Mouse (Mus musculus): Measurements from ENCODE around the gene Palm. TPM values are rescaled to one million over a fixed set of nuclear protein-coding genes. Genes with fewer than 3 reads are reported as not detected.

Palm gene
- polyA plus RNA-seq, 1 experiment from 2014 or later: 84.8 TPM

DNA sequence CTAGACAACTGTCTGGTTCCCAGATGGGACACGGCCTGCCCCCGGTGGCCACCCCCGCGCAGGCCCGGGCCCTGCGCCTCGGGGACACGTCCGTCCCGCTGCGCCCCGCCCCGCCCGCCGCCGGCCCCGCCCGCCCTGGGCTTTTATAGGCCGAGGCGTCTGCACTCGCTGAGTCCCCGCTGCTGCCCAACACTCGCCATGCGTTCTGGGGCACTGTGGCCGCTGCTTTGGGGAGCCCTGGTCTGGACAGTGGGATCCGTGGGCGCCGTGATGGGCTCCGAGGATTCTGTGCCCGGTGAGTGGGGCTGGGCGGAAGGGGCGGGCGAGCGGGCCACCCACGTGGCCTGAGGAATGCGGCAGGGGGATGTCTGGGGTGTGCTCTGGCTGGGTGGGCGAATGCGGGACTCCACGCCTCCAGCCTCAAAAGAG is 16.3 kb upstream of the Palm start, which contains the start of gene Fstl3:
TSS of gene Fstl3 (plus strand) at position 170 of the 429 bp plus-strand sequence.
- peaks cover 17% of the 10 kb centered on the region for H3K27me3 ChIP-seq
- H3K27ac ChIP-seq: peak within 1 kb of the TSS; percentile 54
- WGBS: under 1% methylated on average over 39 of the region's 39 CpGs

DNA sequence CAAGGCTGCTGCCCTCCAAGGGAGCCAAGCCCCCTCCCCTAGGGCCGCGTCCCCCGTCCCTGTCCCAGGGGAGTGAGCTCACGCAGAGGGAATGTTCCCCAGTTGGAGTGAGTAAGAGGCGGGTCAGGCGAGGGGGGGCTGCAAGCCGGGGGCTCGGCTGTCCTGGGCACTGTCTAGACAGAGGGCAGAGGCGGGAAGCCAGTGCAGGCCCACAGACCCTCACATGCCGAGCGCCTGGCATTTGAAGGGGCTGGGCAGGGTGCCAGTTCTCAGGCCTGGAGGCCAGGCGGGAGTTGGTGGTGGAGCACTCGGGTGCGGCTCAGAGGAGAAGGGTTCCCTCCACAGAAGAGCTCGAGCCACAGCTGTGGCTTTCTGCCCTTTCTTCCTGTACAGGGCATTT is 15.4 kb upstream of the Palm start:
- Histone ChIP-seq H3K27me3 (peaks cover 24% of the 10 kb centered on the region), H3K9ac (no peak overlapping the region), H3K27ac (peak overlapping the region; percentile 51), H3K9me3 (no peaks in the 10 kb centered on the region), H3K4me2 (peak overlapping the region; percentile 82), H3K36me3 (no peaks in the 10 kb centered on the region), H3K4me1 (peaks cover 47% of the 10 kb centered on the region), H3K4me3 (peak overlapping the region; percentile 50)
- no peak for ATAC-seq (ENCODE audit: insufficient number of reproducible peaks, low FRiP score, low TSS enrichment, low read depth)
- WGBS: 8% methylated on average over 15 of the region's 15 CpGs

More for the DNA sequence above, 16.3 kb upstream of the Palm start, which contains the start of gene Fstl3:
- Histone ChIP-seq H3K9me3 (no peaks in the 10 kb centered on the region), H3K4me1 (peaks cover 47% of the 10 kb centered on the region), H3K36me3 (no peaks in the 10 kb centered on the region), H3K4me3 (peak within 1 kb of the TSS; percentile 50), H3K9ac (peak within 1 kb of the TSS; percentile 55), H3K4me2 (peak within 1 kb of the TSS; percentile 82)
- no peak for ATAC-seq (ENCODE audit: insufficient number of reproducible peaks, low FRiP score, low TSS enrichment, low read depth)

DNA sequence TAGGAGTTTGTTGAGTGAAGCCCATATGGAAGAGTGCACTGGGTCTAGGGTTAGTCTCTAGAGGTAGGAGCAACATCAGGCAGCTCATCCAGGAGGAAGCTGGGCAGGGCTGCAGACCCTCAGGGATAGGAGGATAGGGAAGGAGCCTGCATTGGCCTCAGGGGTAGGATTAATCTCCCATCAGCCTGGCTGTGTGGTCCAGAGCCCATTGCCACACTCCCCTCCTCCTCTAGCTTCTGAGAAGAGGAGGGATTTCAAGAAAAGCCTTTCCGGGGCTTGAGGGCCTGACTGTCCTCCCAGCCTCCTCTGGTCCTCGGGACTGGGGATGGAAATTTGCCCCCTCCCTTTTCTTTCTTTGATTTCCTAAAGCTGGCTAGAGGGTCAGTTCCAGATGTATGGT is 14.2 kb upstream of the Palm start:
- ATAC-seq (ENCODE audit: insufficient number of reproducible peaks, low FRiP score, low TSS enrichment, low read depth): no peak
- Histone ChIP-seq H3K4me3 (no peak overlapping the region), H3K9ac (no peak overlapping the region), H3K27me3 (peaks cover 27% of the 10 kb centered on the region), H3K27ac (no peak overlapping the region), H3K36me3 (no peaks in the 10 kb centered on the region), H3K4me2 (no peak overlapping the region), H3K4me1 (peaks cover 47% of the 10 kb centered on the region), H3K9me3 (no peaks in the 10 kb centered on the region)
- WGBS: 6% methylated on average over 2 of the region's 2 CpGs

DNA sequence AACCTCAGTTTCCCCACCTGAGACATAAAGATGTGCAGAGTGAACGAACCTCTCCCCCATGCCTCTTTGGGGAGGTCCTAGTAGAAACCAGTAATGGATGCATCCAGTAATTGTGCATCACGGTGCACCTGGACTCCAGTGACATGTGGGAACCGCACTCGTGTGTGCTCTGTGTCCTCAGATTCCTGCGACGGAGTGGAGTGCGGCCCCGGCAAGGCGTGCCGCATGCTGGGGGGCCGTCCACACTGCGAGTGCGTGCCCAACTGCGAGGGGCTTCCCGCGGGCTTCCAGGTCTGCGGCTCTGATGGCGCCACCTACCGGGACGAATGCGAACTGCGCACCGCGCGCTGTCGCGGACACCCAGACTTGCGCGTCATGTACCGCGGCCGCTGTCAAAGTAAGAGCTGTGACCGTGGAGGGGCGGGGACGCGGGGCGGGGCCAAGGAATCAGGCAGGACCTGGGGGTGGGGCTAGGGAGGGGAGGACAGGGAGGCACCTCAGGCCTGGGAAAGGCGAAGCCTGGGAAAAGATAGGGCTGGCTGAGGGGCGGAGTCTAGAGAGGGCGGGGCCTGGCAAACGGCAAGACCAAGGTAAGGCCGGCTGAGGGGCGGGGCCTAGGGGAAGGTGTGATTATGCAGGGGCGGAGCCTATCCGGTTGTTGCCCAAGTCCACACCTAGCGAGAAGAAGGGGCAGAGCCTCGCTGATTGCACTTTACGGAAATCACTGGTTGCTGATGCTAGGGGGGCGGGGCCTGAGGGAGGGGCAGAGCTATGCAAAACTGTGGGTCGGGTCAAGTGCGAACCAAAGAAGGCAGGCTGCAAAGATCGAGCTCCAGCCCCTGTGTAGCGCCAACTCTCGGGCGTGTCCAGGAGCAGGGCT is 13.3 kb upstream of the Palm start:
- H3K36me3 ChIP-seq: no peaks in the 10 kb centered on the region
- peak overlapping the region; percentile 43 for H3K4me3 ChIP-seq
- no peaks in the 10 kb centered on the region for H3K9me3 ChIP-seq
- peaks cover 47% of the 10 kb centered on the region for H3K4me1 ChIP-seq
- H3K27me3 ChIP-seq: peaks cover 34% of the 10 kb centered on the region
- peak; percentile 86 for ATAC-seq (ENCODE audit: insufficient number of reproducible peaks, low FRiP score, low TSS enrichment, low read depth)
- no peak overlapping the region for H3K9ac ChIP-seq
- H3K27ac ChIP-seq: peak overlapping the region; percentile 51; the same call in 1 of the 2 replicates
- WGBS: under 1% methylated on average over 54 of the region's 55 CpGs
- H3K4me2 ChIP-seq: peak overlapping the region; percentile 80

DNA sequence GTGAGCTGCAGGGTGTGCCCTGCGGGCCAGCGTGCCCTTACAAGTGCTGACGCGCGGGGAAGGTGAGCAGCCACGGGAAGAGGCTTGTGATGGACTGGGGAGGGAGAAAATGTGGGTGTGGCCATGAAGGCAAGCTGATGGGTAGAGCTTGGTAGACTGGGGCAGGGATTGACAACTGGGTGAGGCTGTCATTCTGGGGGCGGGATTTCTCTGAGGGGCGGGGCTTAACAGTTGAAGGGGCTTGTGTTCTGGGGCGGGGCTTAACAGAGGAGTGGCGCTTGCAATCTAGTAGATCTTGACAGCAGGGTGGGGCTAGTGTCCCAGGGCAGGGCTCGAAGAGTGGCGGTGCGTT is 12.7 kb upstream of the Palm start:
- no peak for ATAC-seq (ENCODE audit: insufficient number of reproducible peaks, low FRiP score, low TSS enrichment, low read depth)
- H3K4me1 ChIP-seq: peaks cover 47% of the 10 kb centered on the region
- peak overlapping the region; percentile 43 for H3K4me3 ChIP-seq
- peaks cover 34% of the 10 kb centered on the region for H3K27me3 ChIP-seq
- no peaks in the 10 kb centered on the region for H3K36me3 ChIP-seq
- no peaks in the 10 kb centered on the region for H3K9me3 ChIP-seq
- 0 out of 2 replicates have a peak overlapping the region, but pooled peaks have one; percentile 43 for H3K27ac ChIP-seq
- H3K4me2 ChIP-seq: peak overlapping the region; percentile 80
- WGBS: under 1% methylated on average over 13 of the region's 13 CpGs
- H3K9ac ChIP-seq: no peak overlapping the region

DNA sequence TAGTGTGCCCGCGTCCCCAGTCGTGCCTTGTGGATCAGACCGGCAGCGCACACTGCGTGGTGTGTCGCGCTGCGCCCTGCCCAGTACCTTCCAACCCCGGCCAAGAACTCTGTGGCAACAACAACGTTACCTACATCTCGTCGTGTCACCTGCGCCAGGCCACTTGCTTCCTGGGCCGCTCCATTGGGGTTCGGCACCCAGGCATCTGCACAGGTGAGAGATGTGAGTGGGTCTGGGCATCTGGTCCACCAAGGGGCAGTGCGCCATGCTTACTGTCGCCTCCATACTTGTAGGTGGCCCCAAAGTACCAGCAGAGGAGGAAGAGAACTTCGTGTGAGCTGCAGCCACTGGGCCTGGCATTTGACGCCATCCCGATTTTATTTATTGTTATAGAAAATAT is 12.2 kb upstream of the Palm start:
- Histone ChIP-seq H3K4me1 (peaks cover 47% of the 10 kb centered on the region), H3K9ac (no peak overlapping the region), H3K36me3 (no peaks in the 10 kb centered on the region), H3K27ac (peak overlapping the region; percentile 43; the same call in 1 of the 2 replicates), H3K4me3 (peak overlapping the region; percentile 43), H3K4me2 (peak overlapping the region; percentile 80), H3K9me3 (no peaks in the 10 kb centered on the region), H3K27me3 (peaks cover 34% of the 10 kb centered on the region)
- no peak for ATAC-seq (ENCODE audit: insufficient number of reproducible peaks, low FRiP score, low TSS enrichment, low read depth)
- WGBS: 28% methylated on average over 21 of the region's 21 CpGs

GRCm38 (mm10) chr10:79781956-79782355 is 11.4 kb upstream of the Palm start:
- Histone ChIP-seq H3K4me2 (no peak overlapping the region), H3K27me3 (peaks cover 34% of the 10 kb centered on the region), H3K9me3 (no peaks in the 10 kb centered on the region), H3K36me3 (no peaks in the 10 kb centered on the region), H3K27ac (no peak overlapping the region), H3K4me3 (0 out of 2 replicates have a peak overlapping the region, but pooled peaks have one; percentile 43), H3K4me1 (peaks cover 42% of the 10 kb centered on the region), H3K9ac (no peak overlapping the region)
- ATAC-seq (ENCODE audit: insufficient number of reproducible peaks, low FRiP score, low TSS enrichment, low read depth): no peak
- WGBS: 45% methylated on average over 5 of the region's 5 CpGs

- Histone ChIP-seq H3K9ac (no peak overlapping the region), H3K4me2 (no peak overlapping the region), H3K4me1 (peaks cover 31% of the 10 kb centered on the region), H3K27ac (no peak overlapping the region), H3K36me3 (no peaks in the 10 kb centered on the region), H3K9me3 (no peaks in the 10 kb centered on the region), H3K4me3 (no peak overlapping the region), H3K27me3 (peaks cover 34% of the 10 kb centered on the region)
- no peak for ATAC-seq (ENCODE audit: insufficient number of reproducible peaks, low FRiP score, low TSS enrichment, low read depth)
- 60% methylated on average over 7 of the region's 7 CpGs for WGBS
These were observed 10.3 kb upstream of the Palm start for GRCm38 (mm10) chr10:79783050-79783449.

DNA sequence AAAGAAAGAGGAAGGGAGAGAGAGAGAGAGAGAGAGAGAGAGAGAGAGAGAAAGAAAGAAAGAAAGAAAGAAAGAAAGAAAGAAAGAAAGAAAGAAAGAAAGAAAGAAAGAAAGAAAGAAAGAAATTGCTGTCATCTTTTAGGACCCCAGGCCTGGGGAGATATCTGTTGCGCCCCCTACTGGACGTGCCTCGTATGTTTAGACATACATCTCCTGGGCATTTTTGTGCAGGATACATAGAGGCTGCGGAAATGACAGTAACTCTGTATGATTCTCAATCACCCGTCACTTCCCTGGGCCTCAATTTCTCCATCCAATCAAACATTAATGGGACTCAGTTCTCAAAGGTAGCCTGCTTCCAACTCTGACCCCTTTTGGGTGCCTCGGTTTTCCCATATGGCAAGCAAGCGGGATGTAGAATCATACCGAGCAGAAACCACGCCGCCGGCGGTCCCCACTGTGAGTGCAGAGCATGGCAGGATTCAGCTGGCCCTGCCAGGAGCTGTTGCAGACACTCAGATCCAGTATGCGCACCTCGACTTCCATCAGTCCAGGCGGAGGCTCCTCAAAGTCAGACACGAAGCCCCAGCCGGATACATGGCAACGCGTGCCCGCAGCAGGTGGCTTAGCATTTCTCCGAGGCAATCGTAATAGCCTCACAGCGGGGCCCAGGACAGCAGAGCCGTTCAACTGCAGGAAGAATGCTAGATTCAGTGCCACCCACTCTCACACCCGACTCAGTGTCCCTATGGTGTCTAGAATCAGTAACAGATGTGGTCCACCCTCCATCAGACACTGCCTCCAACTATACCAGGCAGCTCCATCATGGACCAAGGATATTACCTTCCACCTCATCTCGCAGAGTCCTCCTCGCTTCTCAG is 9.2 kb upstream of the Palm start:
- no peak overlapping the region for H3K27ac ChIP-seq
- H3K4me3 ChIP-seq: no peak overlapping the region
- H3K27me3 ChIP-seq: peaks cover 29% of the 10 kb centered on the region
- H3K4me1 ChIP-seq: peaks cover 23% of the 10 kb centered on the region
- WGBS: 36% methylated on average over 27 of the region's 27 CpGs
- H3K9ac ChIP-seq: no peak overlapping the region
- ATAC-seq (ENCODE audit: insufficient number of reproducible peaks, low FRiP score, low TSS enrichment, low read depth): no peak
- H3K9me3 ChIP-seq: no peaks in the 10 kb centered on the region
- H3K36me3 ChIP-seq: no peaks in the 10 kb centered on the region
- no peak overlapping the region for H3K4me2 ChIP-seq

DNA sequence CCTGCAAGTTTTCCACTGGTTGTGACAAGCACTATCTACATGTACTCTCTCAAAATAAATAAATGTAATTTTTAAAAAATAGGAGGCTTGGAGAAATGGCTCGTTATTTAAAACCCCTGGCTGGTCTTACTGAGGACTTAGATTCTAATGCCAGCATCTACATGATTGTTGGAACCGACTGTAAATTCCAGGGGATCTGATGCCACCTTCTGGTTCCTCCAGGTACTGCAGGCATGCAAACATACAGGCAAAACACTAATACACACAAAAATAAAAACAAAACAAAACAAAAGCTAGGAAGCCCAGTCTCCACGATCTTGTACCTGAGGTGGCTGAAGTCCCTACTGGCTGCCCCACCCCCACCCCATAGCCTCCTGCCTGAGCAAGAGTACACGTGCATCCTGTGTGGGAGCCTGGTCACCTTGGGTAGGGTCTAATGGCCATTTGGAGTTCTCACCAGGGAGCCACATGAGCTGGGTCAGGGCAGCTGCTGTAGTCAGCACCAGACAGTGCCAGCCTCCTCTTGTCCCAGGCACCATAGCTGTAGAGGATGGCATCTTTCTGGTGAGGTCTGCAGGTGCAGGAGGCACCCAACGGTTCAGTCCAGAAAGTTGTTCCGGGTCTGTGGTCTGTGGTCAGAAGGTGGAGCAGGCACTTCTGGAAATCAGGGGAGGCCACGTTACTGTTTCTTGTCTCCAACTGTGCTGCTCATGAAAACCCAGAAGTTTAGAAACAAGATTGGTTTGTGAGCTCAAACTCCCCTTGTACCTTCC is 4.8 kb upstream of the Palm start:
- Histone ChIP-seq H3K4me1 (peaks cover 4% of the 10 kb centered on the region; the same call in 1 of the 2 replicates), H3K9me3 (no peaks in the 10 kb centered on the region), H3K4me2 (no peak overlapping the region), H3K27me3 (peaks cover 8% of the 10 kb centered on the region), H3K9ac (no peak overlapping the region), H3K27ac (no peak overlapping the region), H3K36me3 (no peaks in the 10 kb centered on the region), H3K4me3 (no peak overlapping the region)
- 34% methylated on average over 7 of the region's 7 CpGs for WGBS
- no peak for ATAC-seq (ENCODE audit: insufficient number of reproducible peaks, low FRiP score, low TSS enrichment, low read depth)

- Histone ChIP-seq H3K9ac (no peak overlapping the region), H3K4me2 (no peak overlapping the region), H3K4me3 (no peak overlapping the region), H3K9me3 (no peaks in the 10 kb centered on the region), H3K27ac (no peak overlapping the region), H3K4me1 (peaks cover 14% of the 10 kb centered on the region), H3K36me3 (no peaks in the 10 kb centered on the region), H3K27me3 (peaks cover 3% of the 10 kb centered on the region)
- 66% methylated on average over 2 of the region's 2 CpGs for WGBS
- no peak for ATAC-seq (ENCODE audit: insufficient number of reproducible peaks, low FRiP score, low TSS enrichment, low read depth)
These were observed 3.8 kb upstream of the Palm start for GRCm38 (mm10) chr10:79789581-79789980.

All from limb, embryonic 15.5 days (tissue).